Mouse (Mus musculus): ENCODE results near the gene Arhgap27.
A peak's percentile ranks its signal among the peaks of the same experiment; 100 is the strongest.

DNA sequence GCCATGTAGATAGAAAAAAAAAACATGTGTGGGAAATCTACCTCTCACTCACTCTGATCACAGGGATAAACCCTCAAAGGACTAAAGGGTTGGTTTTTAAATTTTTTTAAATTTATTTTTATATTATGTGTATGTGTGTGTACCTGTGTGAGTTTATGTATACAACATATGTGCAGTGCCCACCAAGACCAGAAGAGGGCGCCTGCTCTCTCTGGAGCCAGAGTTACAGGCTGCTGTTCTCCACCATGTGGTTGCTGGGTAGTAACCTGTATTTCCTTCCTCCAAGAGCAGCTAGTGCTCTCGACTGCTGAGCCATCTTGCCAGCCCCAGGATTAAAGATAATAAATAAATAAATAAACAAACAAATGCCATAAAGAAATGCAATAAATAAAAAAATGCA lies 13.8 kb downstream of the Arhgap27 start:
- TF ChIP-seq CTCF (conservative IDR thresholded peaks at IDR 0.05; ENCODE audit: insufficient read depth, insufficient read length, low read depth, low read length) (0 out of 2 replicates have a peak, but pooled peaks have one; percentile 22), POLR2A (IDR thresholded peaks at IDR 0.05; ENCODE audit: low read depth, low read length) (no peak)

Data from kidney, adult 2 months (tissue).